Mouse (Mus musculus): Measurements from ENCODE around the gene Pgm5. TPM values are rescaled to one million over a fixed set of nuclear protein-coding genes. Genes with fewer than 3 reads are reported as not detected.

Pgm5 gene
- 0.20 and 0.32 TPM in 2 replicates for polyA plus RNA-seq (2015; fragmentation: Nextera tagmentation; extraction: Ambion mirVana)

DNA sequence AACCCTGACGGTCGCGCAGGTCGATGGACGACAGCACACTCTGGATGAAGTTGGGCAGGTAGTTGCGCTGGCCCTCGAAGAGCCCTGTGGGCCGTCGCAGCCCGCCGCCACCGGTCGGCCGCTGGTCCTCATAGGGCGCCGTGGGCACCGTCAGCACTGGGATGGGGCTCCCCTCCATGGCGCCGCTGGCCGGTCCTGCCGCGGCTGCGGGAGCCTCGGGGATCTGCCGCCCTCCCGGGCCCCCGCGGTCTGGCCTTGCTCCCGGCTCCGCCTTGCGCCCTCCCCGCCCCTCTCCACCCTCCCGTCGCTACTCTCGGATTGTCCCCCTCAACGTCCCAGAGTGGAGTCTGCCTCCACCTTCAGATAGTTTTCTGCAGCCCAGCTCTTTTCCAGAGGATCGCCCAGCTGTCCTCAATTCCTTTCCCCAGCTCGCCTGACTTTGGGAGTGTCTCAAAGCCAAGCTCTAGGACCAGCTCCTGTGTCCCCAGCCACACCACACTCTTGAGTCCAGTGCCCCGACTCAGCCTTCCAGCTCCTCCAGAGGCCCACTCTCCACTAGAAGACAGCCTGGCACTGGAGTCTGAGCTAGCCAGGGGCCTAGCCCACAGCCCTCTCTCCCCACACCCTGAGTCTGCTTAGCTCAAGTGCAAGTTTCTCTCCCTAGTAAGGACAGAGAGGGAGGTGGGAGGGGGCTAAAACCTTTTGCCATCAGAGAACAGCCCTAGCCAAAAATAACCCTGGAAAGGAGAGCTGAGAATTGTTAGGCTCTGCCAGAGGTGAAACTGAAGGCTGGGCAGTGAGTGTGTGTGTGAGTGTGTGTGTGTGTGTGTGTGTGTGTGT lies at the start of gene Pgm5:
Gene Pgm5 (minus strand): TSS at position 244 of the 840 bp plus-strand sequence.
- Histone ChIP-seq H3K4me1 (peaks cover 6% of the 10 kb centered on the region), H3K27ac (replicated peaks) (no peak within 1 kb of the TSS), H3K9ac (replicated peaks) (peak within 1 kb of the TSS; percentile 34), H3K27me3 (peaks cover 14% of the 10 kb centered on the region), H3K4me3 (peak within 1 kb of the TSS; percentile 37), H3K9me3 (no peaks in the 10 kb centered on the region), H3K4me2 (replicated peaks) (peak within 1 kb of the TSS; percentile 79), H3K36me3 (no peaks in the 10 kb centered on the region)
- 1% methylated on average over 33 of the region's 39 CpGs for WGBS
- ATAC-seq (replicated peaks): peak; percentile 29; the same call in 1 of the 2 replicates

DNA sequence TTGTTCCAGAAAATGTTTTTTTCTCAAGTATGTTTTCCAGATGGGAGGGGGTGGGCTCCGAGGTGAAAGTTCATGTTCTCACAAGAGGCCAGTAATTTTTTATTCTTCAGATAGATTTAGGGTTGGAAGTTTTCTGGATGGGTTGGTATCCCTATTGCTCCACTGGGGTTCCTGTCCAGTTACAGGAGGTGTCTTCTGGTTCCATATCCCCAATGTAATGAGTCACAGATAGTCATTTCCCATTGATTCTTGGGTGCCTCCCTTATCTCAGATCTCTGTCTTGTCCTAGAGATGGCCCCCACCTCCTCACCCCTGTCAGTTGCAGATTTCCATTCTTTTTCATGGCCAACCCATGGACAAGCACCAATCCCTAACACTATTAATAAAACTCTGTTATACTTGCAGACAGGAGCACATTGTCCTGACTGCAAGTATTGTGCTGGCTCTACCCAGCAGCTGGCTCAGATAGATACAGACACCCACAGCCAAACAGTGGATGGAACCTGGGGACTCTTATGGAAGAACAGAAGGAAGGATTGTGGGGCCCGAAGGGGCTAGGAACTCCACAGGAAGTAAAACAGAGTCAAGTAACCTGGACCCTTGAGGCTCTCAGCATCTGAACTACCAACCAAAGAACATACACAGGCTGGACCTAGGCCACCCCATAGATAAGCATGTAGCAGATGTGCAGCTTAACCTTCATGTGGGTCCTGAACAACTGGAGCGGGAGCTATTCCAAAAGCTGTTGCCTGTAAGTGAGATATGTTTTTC lies 46.9 kb upstream of the Pgm5 start:
- Histone ChIP-seq H3K4me2 (replicated peaks) (no peak overlapping the region), H3K9me3 (no peaks in the 10 kb centered on the region), H3K4me1 (no peaks in the 10 kb centered on the region), H3K27ac (replicated peaks) (no peak overlapping the region), H3K4me3 (no peak overlapping the region), H3K27me3 (0 out of 2 replicates have a peak, but pooled peaks cover 5% of the 10 kb centered on the region), H3K9ac (replicated peaks) (no peak overlapping the region), H3K36me3 (no peaks in the 10 kb centered on the region)
- no peak for ATAC-seq (replicated peaks)
- 89% methylated on average over 3 of the region's 3 CpGs for WGBS

DNA sequence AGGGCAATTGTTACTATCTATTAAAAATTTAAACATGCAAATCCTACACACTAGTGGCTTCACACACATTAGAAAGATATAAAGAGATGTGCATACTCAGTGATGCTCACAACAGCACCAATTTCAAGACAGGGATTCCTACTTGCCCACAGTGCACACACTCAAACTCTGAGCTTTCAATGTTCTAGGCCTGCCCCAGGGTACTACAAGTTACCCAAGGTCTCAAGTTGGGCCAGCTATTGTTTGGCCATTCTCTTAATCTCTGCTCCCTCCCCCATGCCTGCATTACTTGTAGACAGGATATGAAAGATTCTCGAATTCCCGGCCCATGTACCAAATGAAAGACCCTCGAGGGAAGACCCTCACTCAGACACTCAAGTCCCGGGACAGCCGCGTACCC lies 46.0 kb upstream of the Pgm5 start:
- ATAC-seq (replicated peaks): no peak
- H3K27ac ChIP-seq (replicated peaks): no peak overlapping the region
- no peaks in the 10 kb centered on the region for H3K4me1 ChIP-seq
- no peaks in the 10 kb centered on the region for H3K36me3 ChIP-seq
- H3K4me3 ChIP-seq: no peak overlapping the region
- peaks cover 14% of the 10 kb centered on the region for H3K27me3 ChIP-seq
- no peak overlapping the region for H3K9ac ChIP-seq (replicated peaks)
- H3K9me3 ChIP-seq: no peaks in the 10 kb centered on the region
- WGBS: 87% methylated on average over 6 of the region's 6 CpGs
- no peak overlapping the region for H3K4me2 ChIP-seq (replicated peaks)

DNA sequence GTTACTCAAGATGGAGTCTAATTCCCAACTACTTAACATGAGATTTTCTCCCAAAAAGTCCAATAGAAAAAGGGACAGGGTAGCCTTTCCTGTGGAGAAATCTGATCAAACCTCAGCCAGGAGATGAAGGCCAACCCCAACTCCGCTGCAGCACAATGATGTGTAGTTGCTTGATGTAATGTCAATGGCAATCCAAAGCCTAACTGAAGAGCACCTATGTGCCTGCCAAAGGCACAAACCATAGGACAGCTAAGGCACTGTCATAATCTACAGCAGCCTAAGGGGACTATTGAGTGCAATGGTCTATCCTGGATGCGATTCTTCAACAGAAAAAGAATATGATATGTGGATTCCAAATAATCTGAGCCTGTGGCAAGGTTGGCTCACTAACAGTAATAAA lies 41.2 kb upstream of the Pgm5 start:
- Histone ChIP-seq H3K36me3 (no peaks in the 10 kb centered on the region), H3K9me3 (no peaks in the 10 kb centered on the region), H3K27ac (replicated peaks) (no peak overlapping the region), H3K27me3 (peaks cover 56% of the 10 kb centered on the region), H3K4me2 (replicated peaks) (no peak overlapping the region), H3K9ac (replicated peaks) (no peak overlapping the region), H3K4me1 (peaks cover 20% of the 10 kb centered on the region), H3K4me3 (no peak overlapping the region)
- ATAC-seq (replicated peaks): no peak
- 49% methylated on average over 2 of the region's 2 CpGs for WGBS

DNA sequence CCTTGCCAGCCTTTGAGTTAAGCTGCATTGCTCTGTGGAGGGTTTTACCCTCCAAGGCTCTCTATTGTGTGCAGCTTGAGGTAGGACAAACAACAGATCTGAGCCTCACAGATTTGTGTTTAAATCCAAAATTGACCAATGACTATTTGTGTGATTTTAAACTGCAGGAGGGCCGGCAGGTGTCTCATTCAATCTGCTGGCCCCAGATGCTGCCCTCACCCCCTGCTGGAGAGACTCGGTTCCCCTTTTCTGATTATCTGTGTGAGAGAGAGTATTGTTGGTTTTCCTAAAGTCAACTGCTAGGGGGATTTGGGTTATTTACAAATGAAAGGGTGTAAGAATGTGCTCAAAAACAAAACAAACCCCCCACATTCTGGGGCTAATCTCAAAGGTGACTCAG lies 40.6 kb upstream of the Pgm5 start:
- Histone ChIP-seq H3K27me3 (peaks cover 62% of the 10 kb centered on the region), H3K4me1 (peaks cover 25% of the 10 kb centered on the region), H3K27ac (replicated peaks) (no peak overlapping the region), H3K9me3 (no peaks in the 10 kb centered on the region), H3K9ac (replicated peaks) (no peak overlapping the region), H3K4me2 (replicated peaks) (no peak overlapping the region), H3K36me3 (no peaks in the 10 kb centered on the region), H3K4me3 (no peak overlapping the region)
- WGBS: 0% methylated on average over 2 of the region's 2 CpGs
- ATAC-seq (replicated peaks): no peak

DNA sequence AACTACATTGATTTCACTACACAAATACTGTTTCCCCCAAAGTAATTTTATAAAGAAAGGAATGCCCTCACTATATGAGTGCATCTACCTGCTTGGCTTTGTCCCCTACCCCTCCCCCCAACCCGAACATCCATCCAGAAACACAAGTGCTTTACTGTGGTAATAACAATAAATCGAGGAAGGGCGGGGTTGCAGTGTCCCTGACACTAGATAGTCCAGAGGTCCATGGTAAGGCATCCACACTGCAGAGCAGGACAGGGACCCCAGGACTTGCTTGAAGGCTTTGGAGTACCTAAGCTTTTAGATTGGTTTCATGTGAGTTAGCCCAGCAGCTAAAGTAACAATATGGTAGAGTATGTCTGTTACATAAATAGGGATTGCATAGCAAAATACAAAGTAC lies 40.0 kb upstream of the Pgm5 start:
- Histone ChIP-seq H3K27me3 (peaks cover 68% of the 10 kb centered on the region), H3K4me2 (replicated peaks) (no peak overlapping the region), H3K27ac (replicated peaks) (no peak overlapping the region), H3K4me3 (no peak overlapping the region), H3K4me1 (peaks cover 27% of the 10 kb centered on the region), H3K9ac (replicated peaks) (no peak overlapping the region), H3K9me3 (no peaks in the 10 kb centered on the region), H3K36me3 (no peaks in the 10 kb centered on the region)
- ATAC-seq (replicated peaks): no peak
- 5% methylated on average over 3 of the region's 3 CpGs for WGBS

DNA sequence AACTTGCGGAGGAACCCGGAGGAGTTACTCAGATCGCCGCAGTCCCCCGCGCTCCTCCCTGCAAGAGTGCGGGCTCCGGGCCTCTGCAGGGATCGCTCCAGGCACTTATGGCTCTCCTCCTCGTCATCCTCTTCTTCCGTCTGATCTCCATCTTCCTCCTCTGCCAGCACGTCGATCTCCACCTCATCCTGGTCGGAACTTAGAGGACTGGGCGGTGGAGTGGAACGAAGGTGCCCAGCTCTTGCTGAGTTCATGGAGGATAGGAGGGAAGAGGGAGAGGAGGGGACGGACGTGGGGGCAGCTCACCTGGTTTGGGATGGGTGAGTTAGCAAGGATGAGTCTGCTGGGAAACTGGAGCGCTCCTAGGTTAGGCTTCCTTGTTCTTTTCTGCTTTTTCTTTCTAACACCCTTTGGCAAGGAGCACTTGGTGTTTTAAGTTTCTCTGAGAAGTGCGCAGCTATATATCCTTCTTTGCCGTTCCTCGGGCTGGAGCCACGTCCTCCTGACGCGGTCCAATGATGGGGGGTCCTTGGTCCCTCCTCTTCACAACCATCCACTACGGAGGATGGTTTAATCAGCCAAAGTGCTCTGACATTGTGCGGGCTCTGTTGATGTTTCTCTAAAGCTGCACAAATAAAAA lies 39.0 kb upstream of the Pgm5 start, which contains the start of gene Foxd4:
Gene Foxd4 (minus strand): TSS at position 617 of the 640 bp plus-strand sequence.
- no peaks in the 10 kb centered on the region for H3K36me3 ChIP-seq
- ATAC-seq (replicated peaks): peak; percentile 23; the same call in 1 of the 2 replicates
- H3K4me2 ChIP-seq (replicated peaks): peak within 1 kb of the TSS; percentile 82
- H3K4me1 ChIP-seq: peaks cover 27% of the 10 kb centered on the region
- H3K4me3 ChIP-seq: peak within 1 kb of the TSS; percentile 40
- H3K9me3 ChIP-seq: no peaks in the 10 kb centered on the region
- peaks cover 74% of the 10 kb centered on the region for H3K27me3 ChIP-seq
- no peak within 1 kb of the TSS for H3K27ac ChIP-seq (replicated peaks)
- under 1% methylated on average over 27 of the region's 27 CpGs for WGBS
- H3K9ac ChIP-seq (replicated peaks): 0 out of 2 replicates have a peak within 1 kb of the TSS, but pooled peaks have one; percentile 24

DNA sequence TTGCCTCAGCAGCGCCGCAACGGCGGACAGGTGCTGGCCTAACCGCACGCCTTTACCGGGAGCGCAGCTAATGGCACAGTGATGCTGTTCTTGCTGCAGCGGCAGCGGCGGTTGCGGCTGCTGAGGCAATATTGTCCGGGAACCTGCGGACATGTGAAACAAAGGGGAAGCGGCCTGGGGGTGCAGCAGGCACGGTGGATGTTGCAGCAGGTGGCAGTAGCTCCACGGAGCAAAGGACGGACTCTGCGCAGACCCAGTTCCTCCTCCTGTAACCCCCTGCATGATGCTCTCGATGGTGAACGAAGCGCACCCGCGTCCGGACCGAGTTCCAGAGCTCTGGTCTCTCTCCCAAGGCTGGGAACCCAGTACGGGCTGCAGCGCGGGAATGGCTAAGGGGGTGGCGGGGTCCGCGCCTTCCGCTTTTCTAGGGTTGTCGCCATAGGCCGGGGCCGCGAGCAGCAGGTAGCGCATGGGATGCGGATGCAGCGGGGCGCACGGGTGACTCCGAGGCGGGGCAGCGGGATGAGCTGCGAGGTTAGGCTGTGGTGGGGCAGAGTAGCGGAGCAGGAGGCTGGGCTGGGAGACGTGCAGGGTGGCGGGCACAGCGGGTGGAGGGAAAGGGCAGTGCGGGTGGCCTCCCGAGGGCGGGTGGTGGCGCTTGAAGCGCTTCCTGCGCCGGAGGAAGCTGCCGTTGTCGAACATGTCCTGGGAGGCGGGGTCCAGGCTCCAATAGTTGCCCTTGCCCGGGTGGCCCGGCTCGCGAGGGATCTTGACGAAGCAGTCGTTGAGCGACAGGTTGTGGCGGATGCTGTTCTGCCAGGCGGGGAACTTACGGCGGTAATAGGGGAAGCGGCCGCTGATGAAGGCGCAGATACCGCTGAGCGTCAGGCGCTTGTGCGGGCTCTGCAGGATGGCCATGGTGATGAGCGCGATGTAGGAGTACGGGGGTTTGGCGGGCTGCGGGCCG lies 38.2 kb upstream of the Pgm5 start:
- H3K27ac ChIP-seq (replicated peaks): no peak overlapping the region
- 1% methylated on average over 84 of the region's 84 CpGs for WGBS
- H3K4me1 ChIP-seq: peaks cover 27% of the 10 kb centered on the region
- ATAC-seq (replicated peaks): peak; percentile 57
- no peaks in the 10 kb centered on the region for H3K9me3 ChIP-seq
- peaks cover 78% of the 10 kb centered on the region for H3K27me3 ChIP-seq
- peak overlapping the region; percentile 82 for H3K4me2 ChIP-seq (replicated peaks)
- H3K4me3 ChIP-seq: peak overlapping the region; percentile 40
- peak overlapping the region; percentile 24; the same call in 1 of the 2 replicates for H3K9ac ChIP-seq (replicated peaks)
- no peaks in the 10 kb centered on the region for H3K36me3 ChIP-seq

DNA sequence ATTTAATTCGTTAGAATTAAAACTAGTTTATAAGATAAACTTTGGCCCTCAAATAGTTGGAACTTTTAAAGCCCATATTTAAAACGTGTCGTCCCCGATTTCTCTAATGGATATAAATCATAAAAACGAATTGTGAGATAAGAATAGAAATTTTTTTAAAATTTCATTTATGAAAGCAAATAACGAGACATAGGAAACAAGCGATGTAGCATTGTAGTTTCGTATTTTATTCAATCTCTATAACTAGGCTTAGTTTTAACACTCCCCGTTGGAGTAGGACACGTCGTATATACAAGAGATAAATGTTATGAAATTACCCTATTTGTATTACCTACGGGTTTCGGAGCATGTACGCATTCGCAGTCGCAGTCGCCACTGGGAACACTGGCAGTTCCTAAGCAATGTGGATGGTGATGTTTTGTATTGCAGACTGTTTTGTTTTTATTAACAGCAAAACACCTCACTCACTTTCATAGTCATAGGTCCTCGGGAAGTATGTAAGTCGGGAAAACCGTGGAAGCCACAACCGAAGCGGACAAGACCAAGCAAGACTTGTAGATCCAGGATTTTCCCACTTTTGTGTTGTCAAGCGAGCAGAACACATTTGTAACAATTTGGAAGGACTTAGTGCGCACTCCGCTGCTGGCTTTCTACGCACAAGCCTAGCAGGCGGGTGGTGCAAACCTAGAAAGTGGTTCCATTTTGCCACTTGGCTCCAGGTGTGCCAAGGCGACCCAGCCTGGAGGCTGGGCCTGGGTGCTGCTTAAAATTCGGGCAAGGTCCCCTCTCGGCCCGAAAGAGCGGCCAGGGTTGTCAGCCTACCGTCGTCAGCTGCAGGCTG lies 37.3 kb upstream of the Pgm5 start:
- Histone ChIP-seq H3K9ac (replicated peaks) (no peak overlapping the region), H3K9me3 (no peaks in the 10 kb centered on the region), H3K4me1 (peaks cover 27% of the 10 kb centered on the region), H3K27ac (replicated peaks) (no peak overlapping the region), H3K4me2 (replicated peaks) (peak overlapping the region; percentile 82), H3K36me3 (no peaks in the 10 kb centered on the region), H3K27me3 (peaks cover 75% of the 10 kb centered on the region), H3K4me3 (peak overlapping the region; percentile 40)
- ATAC-seq (replicated peaks): no peak
- WGBS: 2% methylated on average over 34 of the region's 34 CpGs

DNA sequence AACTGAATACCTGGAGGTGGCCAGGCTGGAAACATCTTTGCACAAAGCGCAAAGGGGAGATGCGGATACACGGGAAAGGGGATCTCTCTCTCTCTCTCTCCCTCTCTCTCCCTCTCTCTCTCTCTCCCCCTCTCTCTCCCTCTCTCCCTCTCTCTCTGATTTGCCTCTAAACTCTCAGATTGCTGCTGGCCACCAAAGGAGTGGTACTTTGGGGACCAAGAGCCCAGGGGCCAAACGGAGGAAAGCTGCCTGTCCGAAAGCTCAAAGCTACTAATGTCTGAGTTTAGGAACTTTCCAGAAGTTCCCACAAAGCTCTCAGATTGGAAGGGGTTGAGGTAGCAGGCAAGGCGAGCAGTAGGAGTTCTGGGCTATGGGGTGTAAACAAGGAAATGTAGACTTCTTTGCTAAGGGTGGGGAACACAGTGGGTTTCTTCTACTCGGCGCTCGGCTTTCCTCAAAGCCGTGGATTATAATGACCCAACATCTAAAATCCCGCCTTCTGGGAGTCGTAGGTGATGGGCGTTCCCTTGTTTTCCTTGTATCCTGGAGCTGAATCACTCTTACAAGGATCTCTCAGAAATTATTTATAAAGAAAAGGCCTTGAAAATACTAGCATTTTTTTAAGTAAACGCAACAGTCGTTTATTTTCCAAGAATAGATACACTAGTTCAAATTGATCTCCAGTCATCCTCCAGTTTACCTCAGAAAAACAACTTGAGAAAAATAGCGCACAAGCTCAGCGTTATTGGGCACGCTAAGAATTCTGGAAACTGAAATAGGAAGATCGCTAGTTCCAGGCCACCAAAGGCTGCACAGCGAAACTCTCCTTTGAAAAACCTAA lies 36.5 kb upstream of the Pgm5 start:
- H3K27ac ChIP-seq (replicated peaks): no peak overlapping the region
- H3K4me1 ChIP-seq: peaks cover 27% of the 10 kb centered on the region
- WGBS: 1% methylated on average over 20 of the region's 20 CpGs
- H3K4me3 ChIP-seq: peak overlapping the region; percentile 8; the same call in 1 of the 2 replicates
- H3K9ac ChIP-seq (replicated peaks): no peak overlapping the region
- H3K27me3 ChIP-seq: peaks cover 69% of the 10 kb centered on the region
- no peaks in the 10 kb centered on the region for H3K36me3 ChIP-seq
- H3K9me3 ChIP-seq: no peaks in the 10 kb centered on the region
- no peak overlapping the region for H3K4me2 ChIP-seq (replicated peaks)
- ATAC-seq (replicated peaks): no peak

All from forebrain, embryonic 15.5 days (tissue).